Mouse (Mus musculus) embryonic facial prominence, embryonic 10.5 days (tissue): Measurements from ENCODE around the gene Ntrk2. TPM values are rescaled to one million over a fixed set of nuclear protein-coding genes. Genes with fewer than 3 reads are reported as not detected.

Source experiments
- DNase-seq: peaks from one replicate; pipeline ENCODE4 v3.0.0-alpha.2; 2017; ENCODE audit warnings: low spot score
- H3K27ac ChIP-seq: fragments of 300-500 bp; sonication (generic); replicated peaks from 2 replicates; pipeline ENCODE4 v1.5.1; 2016; ENCODE audit warnings: mild to moderate bottlenecking
- H3K27me3 ChIP-seq: fragments of 300-500 bp; sonication (generic); replicated peaks from 2 replicates; pipeline ENCODE4 v1.6.1; 2016; ENCODE audit warnings: low read depth, mild to moderate bottlenecking; ENCODE audit not compliant: poor library complexity, severe bottlenecking
- H3K36me3 ChIP-seq: fragments of 300-500 bp; sonication (generic); replicated peaks from 2 replicates; pipeline ENCODE4 v1.6.1; 2016; ENCODE audit warnings: mild to moderate bottlenecking, moderate library complexity
- H3K4me1 ChIP-seq: fragments of 300-500 bp; sonication (generic); 2 replicates; pipeline ENCODE4 v1.6.1; 2016
- H3K4me3 ChIP-seq: fragments of 300-500 bp; sonication (generic); 2 replicates; pipeline ENCODE4 v1.5.1; 2016; ENCODE audit warnings: mild to moderate bottlenecking, moderate library complexity
- H3K9me3 ChIP-seq: fragments of 300-500 bp; sonication (generic); 2 replicates; pipeline ENCODE4 v1.6.1; 2016; ENCODE audit warnings: mild to moderate bottlenecking
- WGBS: fragments of 180-500 bp; shearing (Covaris S2); methylation state at CpG from one replicate; pipeline ENCODE4 v1.1.7; 2016; 5-methylcytosine and 5-hydroxymethylcytosine counted together
- polyA plus RNA-seq: library from polyadenylated mRNA; unstranded; fragments of >200 nt; fragmentation: Nextera tagmentation; extraction: Ambion mirVana; gene quantifications from 2 replicates; pipeline ENCODE4 v1.2.1, GENCODE M21; 2016

Ntrk2 gene
- polyA plus RNA-seq = 11.5 and 12.3 TPM in 2 replicates

DNA sequence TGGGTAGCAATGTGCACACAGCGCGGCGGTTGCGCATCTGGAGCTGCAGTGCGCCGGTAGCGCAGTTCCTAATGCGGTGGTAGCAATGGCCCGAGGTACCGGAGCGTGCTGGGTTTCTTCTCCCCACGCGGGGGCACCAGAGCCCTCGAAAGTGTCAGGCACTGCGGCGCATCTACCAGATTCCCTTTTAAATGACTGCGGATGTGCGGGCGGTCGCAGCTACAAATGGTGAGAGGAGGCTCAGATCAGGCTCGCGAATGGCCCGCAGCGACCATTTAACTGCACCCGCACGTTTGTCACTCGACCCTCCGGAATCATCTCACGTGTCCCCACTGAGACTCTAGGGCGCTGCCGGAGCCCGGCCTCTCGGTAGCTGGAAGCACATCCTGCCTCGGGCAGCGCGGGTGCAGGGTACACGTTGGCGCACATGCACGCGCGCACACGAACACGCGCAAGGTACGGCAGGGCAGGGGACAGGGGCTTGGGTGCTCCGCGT is at the start of gene Ntrk2:
TSS of gene Ntrk2 (plus strand) at position 173 of the 496 bp plus-strand sequence.
- 0 out of 2 replicates have a peak, but pooled peaks cover 4% of the 10 kb centered on the region for H3K9me3 ChIP-seq
- peak; percentile 91 for DNase-seq
- under 1% methylated on average over 47 of the region's 47 CpGs for WGBS
- peaks cover 68% of the 10 kb centered on the region for H3K27me3 ChIP-seq
- peak within 1 kb of the TSS; percentile 65 for H3K4me3 ChIP-seq
- H3K36me3 ChIP-seq = no peaks in the 10 kb centered on the region
- H3K27ac ChIP-seq = peak within 1 kb of the TSS; percentile 70
- H3K4me1 ChIP-seq = peaks cover 23% of the 10 kb centered on the region

DNA sequence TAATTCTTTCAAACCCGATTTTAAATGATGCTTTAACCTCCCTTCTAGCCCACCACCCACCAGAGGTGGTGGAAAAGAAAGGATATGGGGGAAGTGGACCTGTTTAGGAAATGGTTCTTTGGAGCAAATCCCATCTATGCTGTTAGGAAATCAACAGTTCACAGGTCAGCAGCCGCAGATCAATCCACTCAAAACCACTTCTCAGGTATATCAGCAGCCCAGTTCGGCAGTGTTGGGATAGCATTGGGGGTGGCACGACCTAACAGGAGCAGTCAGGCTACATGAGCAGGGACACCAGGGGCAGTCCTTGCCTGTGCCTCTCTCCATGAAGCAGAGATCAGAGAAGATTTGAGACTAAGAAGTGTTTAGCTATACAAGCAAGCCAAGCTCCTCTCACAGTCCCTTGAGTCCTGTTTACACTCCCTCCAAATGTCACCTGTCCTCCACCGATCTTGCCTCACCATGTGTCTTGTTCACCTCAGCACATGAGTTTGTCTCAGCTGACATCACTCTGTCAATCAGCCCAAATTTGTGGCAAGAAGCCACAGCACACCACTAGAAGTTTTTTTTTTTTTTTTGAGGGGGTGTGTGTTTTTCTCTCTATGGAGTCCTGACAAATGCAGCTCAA is 45.3 kb upstream of the Ntrk2 start:
- Histone ChIP-seq H3K4me3 (no peak overlapping the region), H3K36me3 (no peaks in the 10 kb centered on the region), H3K27ac (no peak overlapping the region), H3K4me1 (no peaks in the 10 kb centered on the region), H3K27me3 (no peaks in the 10 kb centered on the region), H3K9me3 (no peaks in the 10 kb centered on the region)
- WGBS = 89% methylated on average over 5 of the region's 5 CpGs
- no peak for DNase-seq

DNA sequence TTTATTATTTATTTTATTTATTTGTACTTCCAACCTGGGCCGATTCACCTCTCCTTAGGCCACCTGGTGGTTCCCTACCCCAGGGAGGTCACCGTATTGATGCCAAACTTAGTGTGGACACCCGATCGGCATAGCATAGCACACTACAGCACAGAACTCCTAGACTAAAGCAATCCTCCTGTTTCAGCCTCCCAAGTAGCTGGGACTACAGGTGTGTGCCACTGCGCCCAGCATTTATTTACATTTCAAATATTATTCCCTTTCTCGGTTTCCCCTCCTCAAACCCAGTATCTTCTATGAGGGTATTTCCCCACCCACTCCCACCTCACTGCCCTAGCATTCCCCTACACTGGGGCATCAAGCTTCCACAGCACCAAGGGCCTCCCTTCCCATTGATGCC is 38.1 kb upstream of the Ntrk2 start:
- Histone ChIP-seq H3K4me1 (no peaks in the 10 kb centered on the region), H3K4me3 (no peak overlapping the region), H3K27ac (no peak overlapping the region), H3K27me3 (no peaks in the 10 kb centered on the region), H3K9me3 (no peaks in the 10 kb centered on the region), H3K36me3 (no peaks in the 10 kb centered on the region)
- DNase-seq = no peak
- 94% methylated on average over 6 of the region's 6 CpGs for WGBS

GRCm38 (mm10) chr13:58769438-58769837 is 36.9 kb upstream of the Ntrk2 start:
- Histone ChIP-seq H3K4me3 (no peak overlapping the region), H3K27me3 (no peaks in the 10 kb centered on the region), H3K27ac (no peak overlapping the region), H3K36me3 (no peaks in the 10 kb centered on the region), H3K9me3 (no peaks in the 10 kb centered on the region), H3K4me1 (no peaks in the 10 kb centered on the region)
- WGBS = 76% methylated on average over 2 of the region's 2 CpGs
- no peak for DNase-seq

DNA sequence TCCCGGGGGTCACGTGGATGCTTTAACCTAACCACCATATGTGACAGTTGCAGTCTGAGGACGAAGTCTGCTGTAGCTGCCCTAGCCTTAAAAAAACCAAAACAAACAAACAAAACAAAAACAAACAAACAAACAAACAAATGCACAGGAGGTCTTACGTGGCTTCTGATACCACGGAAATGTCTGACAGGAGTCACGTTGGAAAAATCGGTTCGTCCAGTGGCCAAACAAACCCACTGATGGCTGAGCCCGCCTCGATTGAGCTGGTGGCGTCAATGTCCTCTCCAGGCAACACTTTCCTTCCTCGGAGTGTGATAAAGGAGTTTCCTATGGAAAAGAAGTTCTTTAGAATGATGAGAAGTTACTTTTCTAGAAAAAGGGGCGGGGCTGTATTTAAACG is 27.1 kb upstream of the Ntrk2 start:
- WGBS = 93% methylated on average over 14 of the region's 14 CpGs
- Histone ChIP-seq H3K4me3 (no peak overlapping the region), H3K27ac (no peak overlapping the region), H3K36me3 (no peaks in the 10 kb centered on the region), H3K4me1 (no peaks in the 10 kb centered on the region), H3K27me3 (no peaks in the 10 kb centered on the region), H3K9me3 (no peaks in the 10 kb centered on the region)
- DNase-seq = no peak

DNA sequence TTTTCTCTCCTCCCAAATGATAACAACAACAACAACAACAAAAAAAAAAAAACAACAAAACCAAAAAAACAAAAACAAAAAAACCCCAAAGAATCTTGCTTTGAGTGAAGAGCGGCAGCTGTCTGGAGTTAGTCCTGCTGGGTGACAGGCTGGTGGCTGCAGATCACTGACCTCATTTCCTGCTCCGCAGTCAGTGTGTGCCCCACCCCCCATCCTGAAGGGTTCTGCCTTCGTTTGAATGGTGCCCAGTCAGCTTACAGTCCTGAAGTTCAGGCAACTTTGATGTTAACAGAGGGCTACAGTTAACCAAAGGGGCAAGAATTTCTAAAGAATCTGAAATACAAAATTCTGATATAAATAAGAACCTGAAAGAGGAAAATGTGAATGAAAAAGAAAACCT is 19.9 kb upstream of the Ntrk2 start:
- WGBS = 8% methylated on average over 3 of the region's 3 CpGs
- DNase-seq = peak; percentile 69

GRCm38 (mm10) chr13:58790741-58791140 is 15.6 kb upstream of the Ntrk2 start:
- Histone ChIP-seq H3K27me3 (no peaks in the 10 kb centered on the region), H3K9me3 (no peaks in the 10 kb centered on the region), H3K4me1 (peaks cover 10% of the 10 kb centered on the region), H3K4me3 (no peak overlapping the region), H3K36me3 (no peaks in the 10 kb centered on the region), H3K27ac (no peak overlapping the region)
- WGBS = 86% methylated on average over 7 of the region's 7 CpGs
- DNase-seq = no peak

More for the DNA sequence above, 19.9 kb upstream of the Ntrk2 start:
- H3K9me3 ChIP-seq = no peaks in the 10 kb centered on the region
- H3K27me3 ChIP-seq = no peaks in the 10 kb centered on the region
- H3K4me1 ChIP-seq = peaks cover 10% of the 10 kb centered on the region
- no peaks in the 10 kb centered on the region for H3K36me3 ChIP-seq
- no peak overlapping the region for H3K27ac ChIP-seq
- H3K4me3 ChIP-seq = no peak overlapping the region

- Histone ChIP-seq H3K36me3 (no peaks in the 10 kb centered on the region), H3K27ac (no peak overlapping the region), H3K27me3 (no peaks in the 10 kb centered on the region), H3K4me3 (no peak overlapping the region), H3K9me3 (0 out of 2 replicates have a peak, but pooled peaks cover 4% of the 10 kb centered on the region), H3K4me1 (no peaks in the 10 kb centered on the region)
- DNase-seq = no peak
- 90% methylated on average over 7 of the region's 7 CpGs for WGBS
Measured at GRCm38 (mm10) chr13:58797386-58797785, 9.0 kb upstream of the Ntrk2 start.

- Histone ChIP-seq H3K36me3 (no peaks in the 10 kb centered on the region), H3K4me1 (no peaks in the 10 kb centered on the region; the same call in 1 of the 2 replicates), H3K27me3 (peaks cover 19% of the 10 kb centered on the region), H3K27ac (no peak overlapping the region), H3K9me3 (0 out of 2 replicates have a peak, but pooled peaks cover 8% of the 10 kb centered on the region), H3K4me3 (no peak overlapping the region)
- no peak for DNase-seq
- WGBS = 82% methylated on average over 3 of the region's 3 CpGs
Measured at GRCm38 (mm10) chr13:58801291-58801690, 5.1 kb upstream of the Ntrk2 start.

DNA sequence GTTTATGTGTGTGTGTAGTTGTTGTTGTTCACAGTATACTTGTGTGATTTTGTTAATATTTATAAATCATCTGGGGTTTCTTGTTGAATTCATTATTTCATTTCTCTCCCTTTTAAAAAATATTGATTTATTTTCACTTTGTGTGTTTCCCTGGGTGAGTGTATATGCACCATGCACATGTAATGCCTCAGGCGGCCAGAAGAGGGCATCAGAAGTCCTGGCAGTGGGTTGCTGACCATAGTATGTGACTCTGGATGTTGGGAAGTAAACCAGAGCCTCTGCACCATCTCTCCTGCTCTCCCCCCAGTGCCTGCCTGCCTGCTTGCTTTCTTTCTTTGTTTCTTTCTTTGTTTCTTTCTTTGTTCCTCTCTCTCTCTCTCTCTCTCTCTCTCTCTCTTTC is 2.5 kb upstream of the Ntrk2 start:
- Histone ChIP-seq H3K4me3 (no peak overlapping the region), H3K27ac (no peak overlapping the region), H3K9me3 (0 out of 2 replicates have a peak, but pooled peaks cover 4% of the 10 kb centered on the region), H3K4me1 (peaks cover 23% of the 10 kb centered on the region), H3K27me3 (peaks cover 45% of the 10 kb centered on the region), H3K36me3 (no peaks in the 10 kb centered on the region)
- WGBS = 11% methylated on average over 1 of the region's 1 CpGs
- no peak for DNase-seq

DNA sequence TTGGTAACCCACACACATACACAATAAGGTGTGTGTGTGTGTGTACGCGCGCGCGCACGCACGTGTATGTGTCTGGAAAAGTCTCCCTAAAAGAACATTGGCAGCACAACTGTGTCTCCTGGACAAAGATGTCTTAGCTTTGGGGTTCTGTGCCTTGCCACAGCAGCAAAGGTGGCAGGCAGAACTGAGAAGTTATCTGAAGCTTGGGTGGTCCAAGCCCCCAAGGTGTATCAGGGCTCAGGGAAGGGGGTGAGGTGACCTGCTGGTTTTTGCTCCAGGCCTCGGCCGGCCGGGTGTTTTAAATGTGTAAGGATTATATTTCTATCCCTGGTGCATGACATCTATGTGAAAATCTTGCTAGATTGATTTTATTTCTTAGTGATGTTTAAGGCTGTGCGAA is 536 bp upstream of the Ntrk2 start:
- no peak for DNase-seq
- peak overlapping the region; percentile 65 for H3K4me3 ChIP-seq
- H3K27ac ChIP-seq = no peak overlapping the region
- 0 out of 2 replicates have a peak, but pooled peaks cover 4% of the 10 kb centered on the region for H3K9me3 ChIP-seq
- WGBS = 79% methylated on average over 11 of the region's 11 CpGs
- peaks cover 64% of the 10 kb centered on the region for H3K27me3 ChIP-seq
- H3K4me1 ChIP-seq = peaks cover 23% of the 10 kb centered on the region
- H3K36me3 ChIP-seq = no peaks in the 10 kb centered on the region

GRCm38 (mm10) chr13:58806896-58807628 is 693 bp downstream of the Ntrk2 start:
- WGBS = under 1% methylated on average over 34 of the region's 34 CpGs
- DNase-seq = no peak
- peak overlapping the region; percentile 70 for H3K27ac ChIP-seq
- peaks cover 68% of the 10 kb centered on the region for H3K27me3 ChIP-seq
- peaks cover 23% of the 10 kb centered on the region for H3K4me1 ChIP-seq
- H3K36me3 ChIP-seq = no peaks in the 10 kb centered on the region
- H3K4me3 ChIP-seq = peak overlapping the region; percentile 65
- 0 out of 2 replicates have a peak, but pooled peaks cover 4% of the 10 kb centered on the region for H3K9me3 ChIP-seq
